Mouse (Mus musculus) frontal cortex, adult (tissue): ENCODE data around the gene Map3k21.
A peak's percentile ranks its signal among the peaks of the same experiment; 100 is the strongest.

ENCODE experiments used
- ATAC-seq: cut with Nextera tagmentation; 2 replicates; pipeline ENCODE4 v1.9.2; 2017; ENCODE audit warnings: mild to moderate bottlenecking, moderate library complexity, mixed read lengths; ENCODE audit not compliant: low TSS enrichment

The Map3k21 gene

GRCm38 (mm10) chr8:125914386-125914785 is 4.1 kb downstream of the Map3k21 start:
- no peak for ATAC-seq

DNA sequence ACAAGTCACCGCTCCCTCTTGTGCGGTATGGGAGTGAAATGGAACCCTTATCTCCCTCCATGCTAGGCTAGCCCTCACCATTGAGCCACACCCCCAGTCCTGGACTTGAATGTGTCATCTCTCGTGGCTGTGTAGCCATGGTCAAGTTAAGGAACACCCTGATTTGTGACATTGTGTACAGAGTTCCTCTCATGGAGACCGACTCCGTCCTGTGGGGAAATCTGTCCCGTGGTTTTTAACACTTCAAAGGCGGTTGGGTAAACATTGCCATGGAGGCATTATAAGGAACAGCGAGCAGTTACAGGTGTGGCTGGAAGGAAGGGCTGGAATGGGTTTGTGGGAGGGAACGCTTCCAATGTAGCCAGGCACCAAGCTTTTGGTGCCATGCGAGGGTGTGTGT is 6.8 kb downstream of the Map3k21 start:
- no peak for ATAC-seq

GRCm38 (mm10) chr8:125918719-125919118 is 8.5 kb downstream of the Map3k21 start:
- no peak for ATAC-seq

DNA sequence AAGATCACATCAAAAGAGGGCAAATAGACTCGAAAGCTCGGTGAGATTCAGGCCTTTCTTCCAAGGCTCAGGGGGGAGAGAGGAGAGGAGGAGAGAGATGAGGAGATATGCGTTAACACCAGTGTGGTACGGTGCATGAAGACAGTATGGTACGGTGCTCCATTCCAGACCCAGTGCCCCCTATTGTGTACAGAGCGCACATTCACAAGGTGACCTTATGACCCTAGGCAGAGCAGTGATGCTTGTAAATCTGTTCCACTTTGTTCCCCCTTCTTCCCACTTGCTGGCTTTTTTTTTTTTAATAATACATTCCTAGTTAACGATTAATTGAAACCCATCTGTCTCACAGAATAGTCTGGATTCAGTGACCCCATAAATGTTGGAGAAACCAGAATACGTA is 9.3 kb downstream of the Map3k21 start:
- ATAC-seq: no peak

- no peak for ATAC-seq
Measured at GRCm38 (mm10) chr8:125920281-125920680, 10.0 kb downstream of the Map3k21 start.

DNA sequence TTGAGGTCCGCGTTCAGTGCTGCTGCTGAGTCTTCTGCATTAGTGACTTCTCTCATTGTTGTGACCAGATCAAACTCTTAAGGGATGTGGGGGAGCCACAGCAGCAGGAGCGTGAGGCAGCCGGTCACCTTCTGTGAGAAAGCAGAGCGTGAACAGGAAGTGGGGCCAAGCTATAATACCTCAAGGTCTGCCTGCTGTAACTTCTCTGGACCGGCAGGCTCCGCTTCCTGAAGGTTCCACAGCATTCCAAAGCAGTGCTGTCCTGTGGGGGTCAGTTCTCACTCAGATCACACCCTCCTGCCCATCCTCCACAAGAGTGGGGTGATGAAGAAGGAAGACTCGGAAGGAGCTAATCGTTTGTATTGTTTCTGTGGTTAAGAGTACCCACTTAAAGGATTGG is 10.5 kb downstream of the Map3k21 start:
- no peak for ATAC-seq

GRCm38 (mm10) chr8:125922333-125922732 is 12.1 kb downstream of the Map3k21 start:
- no peak for ATAC-seq

GRCm38 (mm10) chr8:125926636-125927035 is 16.4 kb downstream of the Map3k21 start:
- no peak for ATAC-seq

GRCm38 (mm10) chr8:125930276-125931046 is 20.2 kb downstream of the Map3k21 start:
- ATAC-seq: no peak

- peak; percentile 72; the same call in 1 of the 2 replicates for ATAC-seq
Measured at GRCm38 (mm10) chr8:125931822-125932221, 21.6 kb downstream of the Map3k21 start.

DNA sequence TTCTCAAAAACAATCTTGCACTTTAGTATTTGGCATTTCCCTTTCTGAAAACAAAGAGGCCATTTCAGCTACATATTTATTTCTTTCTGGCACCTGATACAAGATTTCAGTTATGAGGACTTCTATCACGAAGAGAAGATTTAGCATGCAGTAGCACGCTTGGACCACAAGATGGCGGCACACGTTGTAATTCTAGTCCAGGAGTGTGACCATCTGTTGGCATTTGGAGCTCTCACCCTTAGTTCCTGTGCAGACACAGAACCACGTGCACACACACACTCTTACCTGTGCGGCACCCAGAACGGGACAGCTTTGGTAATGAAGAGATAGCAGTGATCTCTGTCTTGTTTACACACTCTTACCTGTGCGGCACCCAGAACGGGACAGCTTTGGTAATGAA is 25.4 kb downstream of the Map3k21 start:
- peak; percentile 57 for ATAC-seq

DNA sequence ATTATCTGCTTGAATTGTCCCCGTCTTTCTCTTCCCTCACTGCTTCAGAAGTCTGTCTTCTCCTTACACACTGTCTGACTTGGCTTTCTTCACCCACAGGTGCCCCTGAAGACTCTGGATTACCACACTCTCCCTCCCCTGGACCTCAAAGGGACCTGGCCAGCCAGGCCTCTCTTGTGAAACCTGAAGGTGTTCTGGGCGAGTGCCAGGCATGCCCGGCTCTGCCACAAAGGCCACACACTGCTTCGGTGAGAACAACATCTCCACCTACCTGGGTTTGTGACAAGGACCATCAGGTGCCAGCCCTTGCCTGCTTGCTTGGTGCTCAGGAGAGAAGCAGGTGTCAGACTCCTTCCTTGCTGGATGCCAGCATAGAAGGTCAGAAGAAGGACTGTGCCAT is 34.3 kb downstream of the Map3k21 start:
- ATAC-seq: no peak

DNA sequence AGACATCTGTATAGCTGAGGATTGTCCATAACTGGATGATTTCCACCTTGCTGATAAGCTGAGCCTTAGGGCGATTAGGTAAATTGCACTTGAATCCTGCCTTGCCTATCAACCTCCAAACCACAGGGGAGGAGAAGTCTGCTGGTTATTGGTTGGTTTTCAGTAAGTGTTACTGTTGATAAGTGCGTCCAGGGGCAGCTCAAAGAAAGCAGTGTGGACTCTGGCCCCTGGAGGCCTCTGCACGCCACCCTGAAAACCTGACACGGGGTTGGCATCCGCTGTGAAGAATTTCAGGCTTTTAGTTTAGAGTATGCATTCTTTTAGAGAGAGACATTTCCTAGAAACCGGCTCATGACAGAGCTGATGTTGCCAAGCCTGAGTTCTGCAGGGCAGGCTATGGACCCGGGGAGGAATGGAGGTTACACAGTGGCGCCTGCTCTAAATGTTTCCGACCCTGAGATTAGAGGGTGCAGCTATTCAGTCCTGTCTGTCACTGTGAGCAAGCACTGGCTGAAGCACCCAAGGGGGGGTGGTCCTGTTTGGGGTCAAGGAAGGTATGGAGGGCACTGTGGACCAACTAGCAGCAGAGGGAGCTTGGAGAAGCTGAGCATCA is 38.6 kb downstream of the Map3k21 start:
- ATAC-seq: no peak

DNA sequence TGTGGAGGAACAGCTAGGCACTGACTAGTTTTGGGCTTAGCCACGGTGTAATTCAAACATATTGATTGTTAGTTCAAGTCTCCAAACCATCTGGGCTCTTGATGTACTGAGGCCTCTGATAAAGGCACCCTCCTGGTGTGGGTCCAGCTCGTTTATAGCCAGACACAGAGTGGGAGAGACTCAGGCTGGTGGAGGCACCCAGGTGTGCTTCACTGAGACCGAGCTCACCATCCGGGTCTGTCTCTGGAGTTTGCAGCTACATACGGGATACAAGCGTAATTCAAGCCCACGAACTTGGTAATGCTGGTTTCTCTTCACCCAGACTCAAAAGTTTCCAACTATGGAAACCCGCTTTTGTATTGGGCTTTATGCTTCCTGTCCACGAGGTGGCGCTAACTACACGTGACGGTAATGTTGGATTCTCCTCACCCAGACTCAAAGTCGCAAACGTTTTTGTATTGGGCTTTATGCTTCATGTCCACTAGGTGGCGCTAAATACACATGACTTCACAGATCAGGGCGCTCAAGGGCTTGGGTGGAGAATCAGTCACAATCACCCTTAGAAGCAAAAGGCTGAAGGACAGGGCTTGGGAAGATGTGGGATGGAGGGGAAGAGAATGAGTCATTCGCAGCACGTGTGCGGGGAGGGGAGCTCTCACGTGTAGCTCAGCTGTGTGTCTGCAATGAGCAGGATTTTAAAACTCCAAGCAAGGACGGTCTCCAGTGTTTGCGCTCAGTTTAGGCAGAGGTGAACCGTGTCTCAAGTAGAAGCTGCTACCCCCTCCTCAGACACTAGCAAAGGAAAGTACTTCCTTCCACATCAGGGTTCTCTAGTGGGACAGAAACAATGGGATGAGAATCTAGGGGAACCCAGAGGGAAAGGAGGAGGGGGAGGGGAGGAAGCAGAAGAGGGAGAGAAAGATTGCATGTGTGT is 40.0 kb downstream of the Map3k21 start:
- peak; percentile 87 for ATAC-seq

- peak; percentile 45 for ATAC-seq
Measured at GRCm38 (mm10) chr8:125955671-125956070, 45.4 kb downstream of the Map3k21 start.

DNA sequence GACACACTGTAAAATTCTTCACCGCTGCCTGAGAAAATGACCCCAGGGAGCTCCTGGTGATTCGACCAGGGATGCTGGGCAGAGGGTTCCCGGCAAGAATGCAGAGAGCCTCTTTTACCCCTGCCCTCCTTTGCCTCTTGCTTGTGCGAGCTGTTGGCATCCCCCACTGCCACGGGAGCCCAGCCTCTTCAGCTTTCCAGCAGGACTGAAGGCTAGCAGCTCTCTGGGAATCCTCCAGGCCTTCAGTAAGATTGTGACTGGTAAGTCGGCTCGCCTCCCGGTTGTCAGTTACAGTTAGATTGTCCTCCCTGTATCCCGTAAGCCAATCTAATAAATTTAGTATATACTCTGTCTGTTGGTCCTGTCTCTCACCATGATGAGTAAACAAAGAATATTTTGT is 46.5 kb downstream of the Map3k21 start:
- no peak for ATAC-seq

DNA sequence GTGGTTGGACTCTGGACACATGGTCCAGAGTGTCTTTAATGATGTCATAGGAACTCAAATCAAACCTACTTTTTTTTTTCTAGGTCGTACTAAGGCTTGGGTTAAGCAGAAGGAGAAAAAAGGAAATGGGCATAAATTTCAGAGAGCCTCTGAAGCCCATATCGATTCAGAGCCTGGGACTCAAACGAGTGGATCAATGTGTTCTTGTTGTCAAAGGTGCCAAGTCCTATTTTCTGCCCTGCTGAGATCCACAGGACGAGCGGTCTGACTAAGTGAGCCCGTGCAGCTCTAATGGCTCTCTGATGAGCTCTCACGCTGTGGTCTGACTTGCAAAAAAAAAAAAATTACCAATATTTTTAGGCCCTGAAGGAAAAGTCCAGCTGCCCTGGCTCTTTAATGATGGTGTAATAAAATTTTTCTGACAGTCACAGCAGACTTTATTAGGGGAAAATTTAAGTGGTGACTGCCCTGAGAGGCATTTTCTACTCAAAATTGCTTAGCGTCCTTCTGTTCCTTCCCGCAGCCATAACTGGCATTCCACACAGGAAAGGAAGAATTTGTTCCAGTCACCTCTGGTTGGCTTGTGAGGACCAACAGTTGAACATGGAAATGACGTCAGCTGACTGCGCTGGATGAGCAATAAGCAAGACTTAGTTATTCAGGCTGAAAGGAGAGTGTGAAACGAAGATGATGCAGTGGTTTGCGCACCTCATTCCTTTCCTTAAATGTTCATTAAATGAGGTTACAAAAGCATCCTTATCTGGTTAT is 47.2 kb downstream of the Map3k21 start:
- no peak for ATAC-seq

DNA sequence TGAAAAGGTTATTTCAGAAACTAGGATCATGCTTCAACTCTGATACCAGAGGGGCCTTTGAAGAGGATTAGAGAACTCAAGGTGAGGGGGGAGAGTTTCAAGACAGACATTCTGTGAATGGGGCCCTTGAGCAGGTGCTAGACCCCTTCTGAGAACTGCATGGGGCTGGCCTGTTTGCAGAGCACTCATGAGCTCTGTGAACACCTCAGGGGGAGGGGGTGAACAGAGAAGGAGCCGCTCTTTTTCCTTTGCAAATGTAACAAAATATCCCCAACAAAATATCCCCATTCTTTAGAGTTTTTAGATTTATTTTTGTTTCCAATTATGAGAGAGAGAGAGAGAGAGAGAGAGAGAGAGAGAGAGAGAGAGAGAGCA is 47.7 kb downstream of the Map3k21 start:
- ATAC-seq: no peak

DNA sequence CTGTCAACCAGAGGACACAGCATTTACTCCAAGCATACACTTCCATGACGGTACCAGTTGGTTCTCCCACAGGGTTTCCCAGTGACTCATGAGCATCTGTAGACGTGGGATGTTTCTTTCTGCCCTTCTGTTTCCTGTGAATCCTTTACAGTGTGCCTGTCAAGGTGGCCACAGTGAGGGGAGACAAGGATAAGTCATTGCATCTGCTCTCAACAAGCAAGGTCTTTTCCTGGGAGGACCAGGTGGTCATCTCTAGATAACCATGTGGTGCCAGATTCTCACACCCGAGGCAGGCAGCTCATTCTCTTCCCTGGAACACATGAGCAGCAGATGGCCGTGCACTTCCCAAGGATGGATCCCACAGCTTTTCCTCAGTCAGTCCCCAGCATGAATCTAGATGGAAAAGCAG is 49.1 kb downstream of the Map3k21 start:
- peak; percentile 87 for ATAC-seq

DNA sequence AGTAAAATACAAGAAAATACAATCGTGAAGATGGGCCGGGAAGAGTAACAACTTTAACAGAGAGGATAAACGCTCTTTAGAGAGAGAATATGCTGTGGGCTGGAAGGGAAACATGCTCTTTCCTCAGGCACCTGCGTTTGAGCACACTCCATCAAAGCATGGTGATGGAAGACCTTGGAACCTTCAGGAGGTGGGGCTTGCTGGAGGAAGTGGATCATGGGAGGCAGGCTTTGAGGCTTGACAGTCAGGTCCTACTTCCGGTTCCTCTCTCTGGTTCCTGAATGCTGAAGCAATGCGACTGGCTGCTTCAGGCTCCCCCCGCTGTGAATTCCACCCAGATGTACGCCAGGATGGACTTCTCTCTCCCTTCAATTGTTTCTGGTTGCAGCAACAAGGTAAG is 49.8 kb downstream of the Map3k21 start:
- peak; percentile 60 for ATAC-seq

DNA sequence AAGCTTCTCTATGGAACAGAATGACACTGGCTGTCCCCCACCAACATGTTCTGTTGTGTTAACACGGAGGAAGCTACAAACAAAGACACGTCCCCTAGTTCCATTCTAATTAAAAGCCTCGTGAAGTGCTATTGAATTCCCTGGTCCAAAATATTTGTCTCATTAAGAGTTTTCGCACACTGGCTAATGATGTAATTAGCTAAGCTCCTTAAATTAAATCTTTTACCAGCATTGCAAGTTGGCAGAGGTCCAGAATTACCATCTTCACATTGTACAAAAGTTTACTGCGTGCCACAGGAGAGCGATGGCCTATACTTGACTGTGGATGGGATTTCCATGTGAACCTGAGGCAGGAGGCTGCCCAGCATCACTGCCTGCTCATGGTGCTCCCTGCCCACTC is 51.5 kb downstream of the Map3k21 start:
- ATAC-seq: no peak

GRCm38 (mm10) chr8:125963807-125964211 is 53.6 kb downstream of the Map3k21 start:
- ATAC-seq: no peak
